Mouse (Mus musculus) embryo, embryonic 9.5 days (tissue): ENCODE measurements around the gene Nsg1.
A peak's percentile ranks its signal among the peaks of the same experiment; 100 is the strongest.

Experiments used
- DNase-seq: peaks from one replicate; pipeline ENCODE4 v3.0.0-alpha.2; 2017; ENCODE audit errors: extremely low spot score

Nsg1 gene

GRCm38 (mm10) chr5:38159634-38160413 is at the start of gene Nsg1:
TSS of gene Nsg1 (minus strand) at chr5:38159907.
- DNase-seq: peak; percentile 21

GRCm38 (mm10) chr5:38208985-38209384 is 49.3 kb upstream of the Nsg1 start:
- no peak for DNase-seq

- no peak for DNase-seq
Observed at GRCm38 (mm10) chr5:38205303-38205726, 45.6 kb upstream of the Nsg1 start.

GRCm38 (mm10) chr5:38199686-38200085 is 40.0 kb upstream of the Nsg1 start:
- no peak for DNase-seq

DNA sequence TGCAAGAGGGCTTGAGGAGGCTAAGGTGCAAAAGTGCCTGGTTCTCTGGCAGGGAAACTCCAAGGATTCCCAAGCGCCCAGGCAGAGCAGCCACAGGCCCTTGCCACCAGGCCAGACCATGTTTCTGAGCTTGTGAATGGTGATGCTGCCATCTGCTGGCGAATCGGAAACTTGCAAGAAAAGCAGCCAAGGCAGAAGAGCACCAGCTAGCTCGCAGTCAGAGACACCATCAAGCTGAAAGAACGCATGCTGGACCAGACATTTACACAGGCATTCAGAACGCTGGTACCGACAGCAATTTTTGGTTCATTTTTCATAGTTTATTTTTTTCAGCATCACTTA is 37.7 kb upstream of the Nsg1 start:
- peak; percentile 90 for DNase-seq

DNA sequence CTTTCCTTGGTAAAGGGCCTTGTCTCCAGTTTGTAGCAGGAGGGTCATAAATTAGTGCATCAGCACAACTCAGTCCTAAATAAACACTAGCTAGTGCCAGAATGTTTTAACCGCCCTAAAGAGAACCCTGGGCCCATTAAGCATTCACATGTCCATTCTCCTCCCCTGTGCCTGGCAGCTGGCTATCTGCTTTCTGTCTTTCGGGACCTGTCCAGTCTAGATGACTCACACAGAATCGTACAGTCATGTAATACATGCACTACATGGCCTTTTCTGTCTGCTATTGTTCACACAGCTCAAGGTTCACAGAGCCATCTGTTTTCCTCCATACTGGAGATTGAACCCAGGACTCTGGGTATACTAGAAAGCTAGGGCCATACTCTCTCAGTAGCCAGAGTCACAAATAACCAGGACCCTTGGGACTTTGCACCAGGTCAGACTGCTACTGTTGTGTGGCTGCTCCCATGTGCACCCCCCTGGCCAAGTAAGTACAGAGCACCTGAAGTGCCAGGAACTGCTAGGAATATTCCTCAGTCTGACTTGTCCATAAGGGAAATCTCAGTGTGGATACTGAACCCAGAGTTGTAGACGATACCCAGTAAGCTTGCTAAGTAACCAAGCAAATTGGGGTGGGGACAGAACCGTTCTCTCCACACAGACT is 37.2 kb upstream of the Nsg1 start:
- DNase-seq: no peak

- DNase-seq: no peak
Observed at GRCm38 (mm10) chr5:38195941-38196340, 36.2 kb upstream of the Nsg1 start.

DNA sequence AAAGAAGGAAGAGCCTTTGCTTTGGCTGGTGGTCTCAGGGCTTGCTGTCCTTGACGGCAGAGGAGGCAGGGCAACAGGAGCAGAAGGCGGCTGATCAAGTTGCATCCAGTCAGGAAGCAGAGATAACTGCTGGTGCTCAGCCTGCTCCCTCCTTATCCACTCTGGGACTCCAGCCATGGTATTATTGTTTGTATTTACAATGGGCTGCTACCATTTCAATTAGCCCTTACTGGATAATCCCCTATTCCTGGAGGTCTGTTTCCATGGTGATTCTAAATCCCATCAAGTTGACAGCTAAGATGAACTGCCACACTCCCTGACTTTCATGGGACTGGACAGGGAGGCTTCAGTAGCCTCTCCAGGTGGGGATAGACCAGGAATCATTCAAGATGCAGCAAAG is 35.2 kb upstream of the Nsg1 start:
- no peak for DNase-seq

DNA sequence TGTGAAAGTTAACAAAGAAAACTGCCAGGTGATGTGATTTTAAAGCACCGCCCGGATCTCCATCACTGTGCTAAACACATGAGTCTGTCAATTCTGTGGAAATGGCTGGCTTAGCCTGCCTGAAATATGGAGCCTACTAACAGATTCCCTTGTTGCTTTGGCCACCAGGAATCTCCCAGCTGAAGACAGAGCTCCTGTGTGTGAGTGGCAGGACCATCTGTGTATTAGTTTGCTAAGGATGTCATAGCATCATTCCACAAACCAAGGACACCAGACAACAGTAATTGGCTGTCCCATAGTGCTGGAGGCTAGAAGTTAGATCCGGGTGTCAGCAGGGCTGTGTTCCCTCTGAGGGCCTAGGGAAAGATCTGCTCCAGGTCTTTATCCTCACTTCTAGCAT is 31.2 kb upstream of the Nsg1 start:
- DNase-seq: no peak

GRCm38 (mm10) chr5:38187006-38187405 is 27.3 kb upstream of the Nsg1 start:
- DNase-seq: no peak

GRCm38 (mm10) chr5:38184688-38185285 is 25.1 kb upstream of the Nsg1 start:
- DNase-seq: no peak

- no peak for DNase-seq
Observed at GRCm38 (mm10) chr5:38174256-38174912, 14.7 kb upstream of the Nsg1 start.

- DNase-seq: no peak
Observed at GRCm38 (mm10) chr5:38173766-38174165, 14.1 kb upstream of the Nsg1 start.

GRCm38 (mm10) chr5:38168497-38168896 is 8.8 kb upstream of the Nsg1 start:
- DNase-seq: no peak

GRCm38 (mm10) chr5:38158947-38159633 is 617 bp downstream of the Nsg1 start:
- DNase-seq: peak; percentile 65

DNA sequence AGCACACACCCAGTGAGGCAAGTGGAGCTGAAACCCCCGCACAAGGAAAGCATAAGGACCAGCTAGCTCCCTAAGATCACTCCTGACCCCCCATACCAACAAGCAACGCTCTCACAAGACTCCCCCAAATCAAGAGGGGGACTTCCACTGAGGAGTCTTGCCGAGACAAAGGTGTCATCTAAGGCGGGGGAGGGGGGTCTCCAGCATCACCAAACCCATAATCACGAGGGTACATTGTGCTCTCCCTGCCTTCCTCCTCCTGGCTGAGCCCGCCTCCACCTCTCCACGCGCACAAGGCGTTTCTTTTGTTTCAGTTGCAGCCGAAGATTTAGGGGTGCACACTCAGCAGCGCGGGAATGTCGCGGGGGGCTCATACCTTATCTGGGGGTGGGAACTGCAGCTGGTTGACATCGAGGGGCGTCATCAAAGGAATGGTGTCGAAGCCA is 1.2 kb downstream of the Nsg1 start:
- peak; percentile 37 for DNase-seq

DNA sequence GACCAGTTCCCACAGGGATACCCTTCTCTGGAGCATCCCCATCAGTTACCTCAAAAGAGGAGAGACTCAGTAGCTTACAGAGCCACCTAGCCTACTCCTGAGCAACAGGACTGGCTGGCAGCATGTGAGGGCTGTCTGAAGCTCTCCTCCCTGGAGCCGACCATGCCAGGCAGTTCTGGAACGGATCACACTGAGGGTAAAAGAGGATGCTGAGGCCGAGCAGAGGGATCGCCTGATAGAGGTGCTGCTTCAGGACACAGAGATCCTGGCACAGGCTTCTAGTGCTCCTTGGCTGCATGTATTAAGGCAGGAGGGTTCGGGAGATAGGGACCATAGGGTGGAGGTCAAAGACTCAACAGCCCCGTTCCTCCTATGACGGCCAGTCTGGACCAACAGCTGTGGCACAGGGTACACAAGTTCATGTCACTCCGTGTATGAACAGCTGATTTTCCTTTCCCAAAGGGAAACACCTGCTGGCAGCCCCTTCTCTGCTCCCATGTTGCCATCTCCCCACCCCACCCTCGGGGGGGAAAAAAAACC is 2.2 kb downstream of the Nsg1 start:
- no peak for DNase-seq

DNA sequence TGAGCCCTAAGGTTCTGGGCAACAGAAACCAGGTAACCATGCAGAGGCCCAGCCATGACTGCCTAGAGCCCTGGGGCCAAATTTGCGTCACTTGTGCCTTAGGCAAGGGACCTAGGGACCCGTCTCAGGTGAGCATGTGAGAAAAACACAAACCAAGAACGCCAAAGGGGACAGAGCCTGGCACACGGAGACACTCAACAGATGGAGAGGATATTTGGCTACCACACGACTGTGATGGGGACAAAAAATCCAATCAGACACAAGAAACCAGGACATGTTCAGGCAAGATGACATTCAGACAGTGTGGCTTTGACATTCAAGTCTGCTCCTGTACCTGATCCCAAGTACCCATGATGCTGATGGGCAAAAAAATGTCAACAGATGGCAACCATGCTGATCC is 6.1 kb downstream of the Nsg1 start:
- no peak for DNase-seq

DNA sequence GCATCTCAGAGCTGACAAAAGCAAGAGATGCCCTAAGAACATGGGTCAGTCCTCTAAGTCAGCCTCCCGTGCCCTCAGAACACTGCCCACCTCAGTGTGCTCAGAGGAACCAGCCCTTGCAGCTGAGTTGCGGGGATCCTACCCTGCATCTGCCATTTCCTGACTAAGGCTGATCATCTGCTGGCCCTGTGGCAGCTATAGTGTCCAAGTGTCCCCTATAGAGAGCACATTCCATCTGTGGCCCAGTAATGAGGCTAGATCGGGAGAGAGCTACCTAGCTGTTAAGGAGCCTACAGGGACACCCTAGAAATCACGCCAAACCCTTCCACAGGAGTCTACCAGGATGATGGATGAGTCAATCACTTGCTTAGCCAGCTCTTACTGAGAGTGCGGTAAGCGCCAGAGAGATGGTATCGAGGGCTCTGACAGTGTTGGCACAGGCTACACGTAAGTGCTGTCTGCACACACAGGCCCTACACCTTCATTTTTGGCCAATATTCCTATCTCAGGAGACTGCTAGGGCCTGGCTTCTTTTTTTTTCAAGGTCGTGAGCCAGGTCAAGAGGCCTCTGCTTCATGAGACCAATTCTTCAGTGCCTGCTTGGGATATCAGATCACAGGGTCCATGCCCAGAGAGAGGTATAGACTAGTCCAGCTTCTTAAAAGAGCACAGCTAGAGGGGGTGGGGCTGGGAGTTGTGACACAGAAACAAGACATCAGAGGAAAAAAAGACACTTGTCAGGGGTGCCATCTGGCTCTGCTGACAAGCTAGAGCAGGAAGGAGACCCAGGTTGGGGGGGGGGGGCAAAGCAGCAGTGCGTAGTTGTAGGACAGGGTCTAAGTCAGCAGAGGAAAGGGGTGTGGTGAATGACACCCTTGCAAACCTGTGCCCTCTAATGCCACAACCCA is 7.3 kb downstream of the Nsg1 start:
- no peak for DNase-seq

GRCm38 (mm10) chr5:38151264-38151663 is 8.4 kb downstream of the Nsg1 start:
- DNase-seq: no peak

GRCm38 (mm10) chr5:38146524-38146923 is 13.2 kb downstream of the Nsg1 start:
- no peak for DNase-seq
